Mouse (Mus musculus) liver, adult 2 months (tissue): ENCODE results near the gene Cutal. TPM values are rescaled to one million over a fixed set of nuclear protein-coding genes. Genes with fewer than 3 reads are reported as not detected.

Experiments
- DNase-seq: peaks from one replicate; pipeline ENCODE4 v3.0.0-alpha.2; 2011; ENCODE audit warnings: low read depth, low spot score; ENCODE audit errors: extremely low read depth
- H3K27ac ChIP-seq: fragments of 200-500 bp; replicated peaks from 2 replicates; pipeline ENCODE4 v1.5.1; 2012; ENCODE audit warnings: low read depth, mild to moderate bottlenecking, control low read depth, inconsistent platforms, low read length; ENCODE audit not compliant: insufficient read depth
- H3K27me3 ChIP-seq: fragments of 200-500 bp; 2 replicates; pipeline ENCODE4 v1.6.1; 2012; ENCODE audit warnings: mild to moderate bottlenecking, moderate library complexity, low read length, inconsistent platforms; ENCODE audit not compliant: control insufficient read depth, insufficient read depth
- H3K36me3 ChIP-seq: fragments of 200-500 bp; 2 replicates; pipeline ENCODE4 v1.6.1; 2012; ENCODE audit warnings: low read length, inconsistent platforms; ENCODE audit not compliant: control insufficient read depth, insufficient read depth
- H3K4me1 ChIP-seq: fragments of 200-500 bp; 2 replicates; pipeline ENCODE4 v1.6.1; 2011; ENCODE audit warnings: low read length; ENCODE audit not compliant: control insufficient read depth, insufficient read depth
- H3K4me3 ChIP-seq: fragments of 200-500 bp; 2 replicates; pipeline ENCODE4 v1.5.1; 2011; ENCODE audit warnings: low read depth, mild to moderate bottlenecking, control low read depth, low read length, moderate library complexity; ENCODE audit not compliant: insufficient read depth
- H3K79me2 ChIP-seq: fragments of 200-500 bp; 2 replicates; pipeline ENCODE4 v1.6.1; 2012; ENCODE audit warnings: inconsistent platforms, mild to moderate bottlenecking, low read length, moderate library complexity; ENCODE audit not compliant: control insufficient read depth, insufficient read depth
- H3K9ac ChIP-seq: fragments of 200-500 bp; 2 replicates; pipeline ENCODE4 v1.6.1; 2012; ENCODE audit warnings: low read depth, mild to moderate bottlenecking, control low read depth, inconsistent platforms, low read length
- CTCF ChIP-seq: fragments of 200-500 bp; IDR thresholded peaks from 2 replicates; pipeline ENCODE4 v1.5.1; 2011; ENCODE audit warnings: low read depth, low read length, control low read depth
- POLR2A ChIP-seq: fragments of 200-500 bp; IDR thresholded peaks from 2 replicates; pipeline ENCODE4 v1.6.1; 2011; ENCODE audit warnings: low read length, control low read depth; ENCODE audit not compliant: insufficient read depth; ENCODE audit errors: extremely low read depth
- WGBS: fragments of 180-500 bp; shearing (Covaris S2); methylation state at CpG from one replicate; pipeline ENCODE4 v1.1.7; 2018; 5-methylcytosine and 5-hydroxymethylcytosine counted together
- polyA plus RNA-seq: library from polyadenylated mRNA; depleted of rRNA; stranded (reverse); fragments of >200 nt; gene quantifications from 2 replicates; pipeline ENCODE4 v1.2.3, GENCODE M21; 2012; rRNA removed
- total RNA-seq: library from RNA; depleted of rRNA; stranded (reverse); fragments of >200 nt; gene quantifications from 2 replicates; pipeline ENCODE4 v1.2.3, GENCODE M21; 2014; rRNA removed

Gene Cutal
- total and polyA plus RNA-seq, 2 experiments: 48.2 to 341 TPM

DNA sequence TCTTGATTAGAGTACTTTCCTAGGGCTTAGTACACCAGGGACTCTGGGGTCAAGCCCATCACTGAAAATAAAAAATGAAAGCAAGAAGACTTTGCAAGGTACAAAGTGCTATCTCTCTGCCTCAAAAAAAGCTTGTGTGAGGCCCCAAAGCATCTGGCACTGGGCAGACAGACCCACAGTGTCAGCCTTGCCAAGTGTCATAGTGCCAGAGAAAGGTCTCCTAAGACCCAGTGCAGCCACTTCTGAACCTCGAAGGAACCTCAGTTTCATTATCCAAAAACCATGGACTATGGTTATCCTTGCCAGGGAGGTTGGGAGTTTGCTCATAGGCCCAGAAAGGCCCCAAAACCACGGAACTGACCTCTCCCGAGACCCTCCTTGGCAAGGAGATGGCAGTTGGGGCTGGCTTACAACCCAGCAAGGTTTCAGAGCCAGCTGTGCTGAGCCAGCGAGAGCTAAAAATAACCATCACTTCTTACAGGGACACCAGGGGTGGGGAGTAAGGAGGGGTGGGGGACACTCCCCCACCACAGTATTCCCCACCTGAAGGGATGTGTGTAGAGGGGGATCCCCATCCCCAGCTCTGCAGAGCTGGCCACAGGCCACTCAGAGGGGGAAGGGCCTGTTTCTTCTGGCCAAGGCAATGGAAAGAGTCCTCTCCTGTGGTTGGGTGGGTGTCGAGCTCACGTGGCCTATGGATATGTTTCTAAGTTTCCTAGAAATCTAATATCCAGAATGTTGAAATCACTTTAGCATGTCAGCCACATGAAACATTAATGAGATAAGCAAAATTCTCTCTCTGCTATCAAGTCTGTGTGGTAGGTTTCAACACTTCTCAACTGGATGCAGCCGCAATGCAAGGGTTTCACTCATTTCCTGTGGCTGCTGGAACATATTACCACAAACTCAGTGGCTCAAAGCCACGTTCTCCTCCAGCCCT lies 64.3 kb downstream of the Cutal start:
- no peak overlapping the region for H3K9ac ChIP-seq
- H3K4me3 ChIP-seq: no peak overlapping the region
- no peaks in the 10 kb centered on the region for H3K4me1 ChIP-seq
- 0 out of 2 replicates have a peak, but pooled peaks cover 2% of the 10 kb centered on the region for H3K27me3 ChIP-seq
- DNase-seq: no peak
- no peak overlapping the region for H3K27ac ChIP-seq
- TF ChIP-seq CTCF: no peak
- TF ChIP-seq POLR2A: no peak
- no peaks in the 10 kb centered on the region for H3K36me3 ChIP-seq
- WGBS: 81% methylated on average over 8 of the region's 8 CpGs
- no peaks in the 10 kb centered on the region for H3K79me2 ChIP-seq

DNA sequence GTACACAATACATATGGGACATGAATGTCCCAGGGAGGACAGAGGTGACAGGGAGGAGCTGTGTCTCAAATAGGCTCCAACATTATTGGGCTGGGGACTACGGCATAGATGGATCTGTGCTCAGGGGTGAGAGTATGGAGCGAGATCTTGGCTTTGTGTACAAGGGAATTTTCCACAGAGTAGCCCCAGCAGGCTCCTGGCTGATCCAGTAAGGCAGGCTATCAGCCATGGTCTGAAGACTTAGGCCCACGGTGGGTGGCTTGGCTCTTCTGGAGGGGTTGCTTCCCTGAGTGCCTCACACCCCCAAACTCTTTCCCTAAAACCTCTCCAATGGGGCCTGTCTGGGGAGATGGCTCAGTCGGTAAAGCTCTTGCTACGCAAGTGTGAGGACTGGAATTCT lies 66.0 kb downstream of the Cutal start:
- Histone ChIP-seq H3K27me3 (0 out of 2 replicates have a peak, but pooled peaks cover 2% of the 10 kb centered on the region), H3K4me3 (no peak overlapping the region), H3K9ac (no peak overlapping the region), H3K4me1 (no peaks in the 10 kb centered on the region), H3K36me3 (no peaks in the 10 kb centered on the region), H3K79me2 (no peaks in the 10 kb centered on the region), H3K27ac (no peak overlapping the region)
- TF ChIP-seq POLR2A: no peak
- no peak for TF ChIP-seq CTCF
- WGBS: 81% methylated on average over 5 of the region's 5 CpGs
- DNase-seq: no peak

GRCm38 (mm10) chr2:34941061-34941675 lies 67.0 kb downstream of the Cutal start:
- H3K36me3 ChIP-seq: no peaks in the 10 kb centered on the region
- H3K27me3 ChIP-seq: 0 out of 2 replicates have a peak, but pooled peaks cover 2% of the 10 kb centered on the region
- no peak overlapping the region for H3K27ac ChIP-seq
- TF ChIP-seq POLR2A (no peak), CTCF (no peak)
- WGBS: 87% methylated on average over 11 of the region's 11 CpGs
- no peak for DNase-seq
- no peaks in the 10 kb centered on the region for H3K79me2 ChIP-seq
- H3K4me1 ChIP-seq: no peaks in the 10 kb centered on the region
- no peak overlapping the region for H3K4me3 ChIP-seq
- no peak overlapping the region for H3K9ac ChIP-seq

Other genes with a start within 250 kb of the Cutal start
- gene Gapvd1, start 119.2 kb upstream of the Cutal start, total RNA-seq: 32.4 and 37.1 TPM in 2 replicates
- 9.2 and 10.6 TPM in 2 replicates for gene Gapvd1, start 119.2 kb upstream of the Cutal start, polyA plus RNA-seq
- gene Hspa5, start 102.4 kb upstream of the Cutal start, total RNA-seq: 843 and 1,003 TPM in 2 replicates
- 1,344 and 1,475 TPM in 2 replicates for gene Hspa5, start 102.4 kb upstream of the Cutal start, polyA plus RNA-seq
- gene Rabepk, start 74.5 kb upstream of the Cutal start, total RNA-seq: 12.1 and 14.8 TPM in 2 replicates
- 12.7 and 14.7 TPM in 2 replicates for gene Rabepk, start 74.5 kb upstream of the Cutal start, polyA plus RNA-seq
- 49.9 and 51.9 TPM in 2 replicates for gene Fbxw2, start 48.1 kb upstream of the Cutal start, total RNA-seq
- 24.2 and 28.1 TPM in 2 replicates for gene Fbxw2, start 48.1 kb upstream of the Cutal start, polyA plus RNA-seq
- 0.09 and 0.13 TPM in 2 replicates for gene Gm34653, start 41.4 kb upstream of the Cutal start, total RNA-seq
- not detected in 2 replicates for gene Gm34653, start 41.4 kb upstream of the Cutal start, polyA plus RNA-seq
- gene Psmd5, start 572 bp downstream of the Cutal start, total RNA-seq: 31.1 and 32.7 TPM in 2 replicates
- gene Psmd5, start 572 bp downstream of the Cutal start, polyA plus RNA-seq: 15.1 and 18.1 TPM in 2 replicates
- 0.20 and 0.55 TPM in 2 replicates for gene Phf19, start 39.6 kb downstream of the Cutal start, total RNA-seq
- 0.21 and 0.61 TPM in 2 replicates for gene Phf19, start 39.6 kb downstream of the Cutal start, polyA plus RNA-seq
- 0.55 and 1.2 TPM in 2 replicates for gene Traf1, start 87.4 kb downstream of the Cutal start, total RNA-seq
- gene Traf1, start 87.4 kb downstream of the Cutal start, polyA plus RNA-seq: 0.75 and 1.2 TPM in 2 replicates
- gene Hc, start 187.0 kb downstream of the Cutal start, total RNA-seq: 567 and 594 TPM in 2 replicates
- 121 and 139 TPM in 2 replicates for gene Hc, start 187.0 kb downstream of the Cutal start, polyA plus RNA-seq
- 471 and 592 TPM in 2 replicates for gene AI182371, start 227.1 kb downstream of the Cutal start, total RNA-seq
- gene AI182371, start 227.1 kb downstream of the Cutal start, polyA plus RNA-seq: 124 and 129 TPM in 2 replicates
- gene Cntrl, start 235.1 kb downstream of the Cutal start, total RNA-seq: 13.0 and 22.8 TPM in 2 replicates
- 4.9 and 6.1 TPM in 2 replicates for gene Cntrl, start 235.1 kb downstream of the Cutal start, polyA plus RNA-seq